In the genomic region with DNA sequence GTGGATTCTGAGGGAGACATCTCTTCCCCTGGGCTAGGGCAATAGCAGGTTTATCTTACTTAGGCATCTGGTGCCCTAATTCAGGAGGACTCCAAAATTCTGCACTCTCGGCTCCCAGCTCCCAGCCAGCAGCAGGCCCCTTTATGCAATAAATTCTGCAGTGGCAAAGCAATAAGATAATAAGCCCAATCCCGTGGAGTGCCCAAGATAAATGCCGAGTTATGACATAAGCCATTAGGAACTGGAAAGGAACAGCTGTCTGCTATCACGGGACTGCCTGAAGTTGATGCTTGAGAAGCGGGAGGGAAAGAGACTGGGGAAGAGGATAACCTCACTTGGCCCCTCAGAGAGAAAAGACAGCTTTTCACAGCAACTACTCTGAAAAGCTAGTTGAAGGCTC, we compare ENCODE assay signal across 9 mouse cellular contexts.
DNase-seq lines count a peak whose midpoint lies in the region; ATAC-seq and TF ChIP-seq lines count a peak whose summit lies in the region.
"Had no signal": no experiment of that assay in that cellular context is flagged by ENCODE, and none has a peak within 500 bp of the region (broad histone marks: within the 10 kb centered on the region; RNA-seq: fewer than 3 reads in every experiment).

No protein-coding gene starts in this region.

- TF ChIP-seq POLR2A in cerebellum, adult 2 months (IDR thresholded peaks at IDR 0.05; ENCODE audit: borderline replicate concordance, insufficient read depth, low read length), result no peak

- peak overlapping the region; percentile 99 for H3K27ac ChIP-seq in cerebellum, adult 2 months (ENCODE audit: insufficient read depth, low read length)
- H3K27ac ChIP-seq in liver, embryonic 12.5 days, result no peak overlapping the region

- peaks cover 20% of the 10 kb centered on the region; the same call in 1 of the 2 replicates for H3K4me1 ChIP-seq in cerebellum, adult 2 months (ENCODE audit: control insufficient read depth, insufficient read depth, low read length)
- no peaks in the 10 kb centered on the region for H3K4me1 ChIP-seq in liver, embryonic 12.5 days

- peak; percentile 64 for ATAC-seq in frontal cortex, adult (ENCODE audit: low TSS enrichment)
- ATAC-seq in CD4-positive, CD25-positive, alpha-beta regulatory T cell, adult 4 months, result no peak
- ATAC-seq in liver, embryonic 12.5 days, result no peak

- DNase-seq in frontal cortex, postnatal 25 days (ENCODE audit: low spot score in 2 of 2), result no peak
- peak; percentile 60 to 64 for DNase-seq in cerebellum, adult 2 months
- DNase-seq in heart, postnatal 4 days, result peak; percentile 22
- peak; percentile 59 for DNase-seq in lung, postnatal 25 days (ENCODE audit: low spot score)
- DNase-seq in layer of hippocampus, adult 9-10 months (ENCODE audit: low spot score), result no peak

- no peak overlapping the region for H3K4me3 ChIP-seq in cerebellum, adult 2 months (replicated peaks; ENCODE audit: insufficient read depth, low read depth, low read length)
- H3K4me3 ChIP-seq in liver, embryonic 12.5 days, result no peak overlapping the region
- H3K4me3 ChIP-seq: erythroblast, embryonic 14.5 days had no signal

- no peaks in the 10 kb centered on the region for H3K27me3 ChIP-seq in cerebellum, adult 2 months (ENCODE audit: control insufficient read depth, insufficient read depth, low read length)
- no peaks in the 10 kb centered on the region for H3K27me3 ChIP-seq in liver, embryonic 12.5 days (replicated peaks)

- H3K36me3 ChIP-seq in liver, embryonic 12.5 days, result no peaks in the 10 kb centered on the region

- 18% methylated on average over 5 of the region's 5 CpGs for WGBS in cerebellum, adult 2 months
- 44% methylated on average over 5 of the region's 5 CpGs for WGBS in liver, embryonic 12.5 days (ENCODE audit: insufficient replicate concordance)

- no peak overlapping the region for H3K4me2 ChIP-seq in liver, embryonic 12.5 days

- no peak overlapping the region for H3K9ac ChIP-seq in liver, embryonic 12.5 days

- TF ChIP-seq CTCF in cerebellum, adult 2 months (IDR thresholded peaks at IDR 0.05; ENCODE audit: borderline replicate concordance, insufficient read depth, low read depth, low read length), result no peak

- no peaks in the 10 kb centered on the region for H3K9me3 ChIP-seq in liver, embryonic 12.5 days (replicated peaks)

Comparison
In these comparisons a context has a peak if more than half of its experiments do, and no peak if none do; other contexts are left out.
1. DNase-seq: peak in cerebellum, adult 2 months (2 of 2), heart, postnatal 4 days (single experiment) and lung, postnatal 25 days (single experiment); none in frontal cortex, postnatal 25 days (0 of 2) and layer of hippocampus, adult 9-10 months (single experiment).